Mouse (Mus musculus): ENCODE results near the gene B3gat3.
"Not testable (repeated sequence)": the region's sequence is repeated elsewhere in the genome, so short reads cannot be mapped to it uniquely, and the experiment has no call there.

B3gat3 gene

DNA sequence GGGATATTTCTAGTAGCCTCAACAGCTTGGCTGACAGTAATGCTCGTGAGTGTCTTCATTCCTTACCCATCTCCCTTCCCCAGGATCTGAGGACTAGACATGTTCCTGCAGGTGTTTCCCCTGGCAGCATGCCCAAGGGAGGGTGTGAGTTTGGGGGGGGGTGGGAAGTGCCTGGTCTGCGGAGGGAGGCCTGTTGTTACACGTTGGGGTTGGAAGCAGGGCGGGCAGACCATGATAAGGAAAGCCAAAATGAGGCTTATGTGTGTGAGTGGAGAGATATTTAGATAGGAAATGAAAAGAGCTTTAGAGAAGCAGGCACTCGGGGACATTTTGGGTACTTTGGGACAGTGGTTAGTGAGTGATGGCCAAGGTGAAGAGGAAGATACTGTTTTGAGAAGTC, 23.9 kb downstream of the B3gat3 start:
- peak; percentile 63 for DNase-seq

DNA sequence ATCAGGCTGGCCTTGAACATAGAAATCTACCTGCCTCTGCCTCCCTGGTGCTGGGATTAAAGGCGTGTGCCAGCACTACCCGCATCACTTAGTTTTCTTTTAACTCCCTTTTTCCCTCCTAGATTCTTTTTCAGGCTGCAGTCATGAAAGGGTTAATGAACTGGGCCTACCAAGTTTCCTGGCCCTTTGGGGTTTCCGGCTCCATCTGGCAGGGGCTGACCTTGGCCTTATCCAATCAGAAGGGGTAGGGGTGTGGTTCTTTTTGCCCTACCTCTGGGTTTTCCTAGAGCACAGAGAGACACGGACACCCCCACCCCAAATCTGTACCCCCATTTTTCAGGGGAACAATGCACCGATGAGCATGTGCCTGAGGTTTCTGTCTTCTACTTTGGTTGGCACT, 24.6 kb downstream of the B3gat3 start:
- DNase-seq: peak; percentile 93

DNA sequence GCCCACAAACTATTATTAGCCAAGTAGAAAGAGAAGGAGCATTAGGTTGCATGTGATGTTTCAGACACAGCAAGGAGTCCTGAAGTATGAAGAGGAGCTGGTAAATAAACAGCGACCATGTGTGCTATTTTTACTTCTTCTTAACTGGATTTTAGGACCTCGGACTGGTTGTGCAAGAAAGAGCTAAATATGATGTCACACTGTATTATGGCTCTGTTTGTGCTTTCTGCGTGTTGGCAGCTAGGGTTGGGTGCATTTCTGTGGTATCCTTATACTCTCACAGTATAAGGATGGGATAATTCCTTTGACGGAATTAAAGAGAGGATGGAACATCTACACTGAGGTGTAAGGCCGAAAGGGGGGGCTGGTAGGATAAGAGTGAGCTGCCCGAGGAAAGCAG, 25.1 kb downstream of the B3gat3 start:
- no peak for DNase-seq

DNA sequence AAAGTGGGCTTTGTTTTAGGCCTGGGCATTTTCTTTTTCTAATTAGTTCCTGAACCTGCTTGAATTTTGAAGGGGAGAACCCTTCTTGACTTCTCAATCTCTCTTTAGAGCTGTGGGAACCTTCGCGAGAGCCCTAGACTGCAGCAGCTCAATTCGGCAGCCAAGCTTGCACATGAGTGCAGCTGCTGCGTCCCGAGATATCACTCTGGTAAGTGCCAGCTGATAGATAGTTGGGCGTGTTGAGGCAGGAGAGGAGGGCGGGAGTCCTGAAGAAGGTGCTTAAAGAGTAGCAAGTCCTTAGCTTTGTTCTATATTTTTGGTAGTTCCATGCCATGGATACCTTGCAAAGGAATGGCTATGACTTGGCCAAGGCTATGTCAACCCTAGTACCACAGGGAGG, 26.8 kb downstream of the B3gat3 start:
- no peak for DNase-seq

DNA sequence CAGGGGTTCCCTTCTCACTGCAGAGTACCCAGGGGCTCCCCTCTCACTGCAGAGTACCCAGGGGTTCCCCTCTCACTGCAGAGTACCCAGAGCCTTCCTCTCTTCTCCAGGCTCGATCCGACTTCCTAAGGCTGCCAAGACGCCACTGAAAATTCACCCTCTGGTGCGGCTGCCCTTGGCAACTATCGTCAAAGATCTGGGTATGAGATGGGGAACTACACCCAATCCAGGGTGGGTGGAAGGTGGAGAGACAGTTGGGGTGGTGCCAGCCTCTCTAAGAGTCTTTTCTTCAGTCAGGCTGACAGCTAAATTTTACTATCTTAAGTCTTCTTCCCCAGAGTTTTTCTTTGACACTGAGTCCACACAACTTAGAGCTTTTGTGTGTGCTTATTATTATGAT, 30.0 kb downstream of the B3gat3 start:
- DNase-seq: no peak

DNA sequence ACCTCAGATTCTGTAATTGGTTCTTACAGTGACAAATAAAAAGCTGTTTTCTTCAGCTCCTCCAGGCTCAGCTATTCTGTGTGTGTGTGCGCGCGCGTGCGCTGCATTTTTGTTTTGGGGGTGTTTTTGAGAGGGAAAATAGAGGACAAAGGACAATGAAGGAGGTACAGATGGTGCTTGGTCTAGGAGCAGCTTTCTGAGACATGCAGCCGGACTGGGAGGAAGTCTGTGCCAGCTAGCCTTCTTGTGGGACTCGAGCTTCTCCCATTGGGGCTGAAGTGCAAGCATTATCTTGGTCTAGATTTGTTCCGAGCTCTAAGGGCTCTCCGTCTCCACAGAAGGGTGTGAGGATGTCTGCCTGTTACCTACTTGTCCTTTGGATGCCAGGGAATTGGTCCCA, 32.1 kb downstream of the B3gat3 start:
- no peak for DNase-seq

DNA sequence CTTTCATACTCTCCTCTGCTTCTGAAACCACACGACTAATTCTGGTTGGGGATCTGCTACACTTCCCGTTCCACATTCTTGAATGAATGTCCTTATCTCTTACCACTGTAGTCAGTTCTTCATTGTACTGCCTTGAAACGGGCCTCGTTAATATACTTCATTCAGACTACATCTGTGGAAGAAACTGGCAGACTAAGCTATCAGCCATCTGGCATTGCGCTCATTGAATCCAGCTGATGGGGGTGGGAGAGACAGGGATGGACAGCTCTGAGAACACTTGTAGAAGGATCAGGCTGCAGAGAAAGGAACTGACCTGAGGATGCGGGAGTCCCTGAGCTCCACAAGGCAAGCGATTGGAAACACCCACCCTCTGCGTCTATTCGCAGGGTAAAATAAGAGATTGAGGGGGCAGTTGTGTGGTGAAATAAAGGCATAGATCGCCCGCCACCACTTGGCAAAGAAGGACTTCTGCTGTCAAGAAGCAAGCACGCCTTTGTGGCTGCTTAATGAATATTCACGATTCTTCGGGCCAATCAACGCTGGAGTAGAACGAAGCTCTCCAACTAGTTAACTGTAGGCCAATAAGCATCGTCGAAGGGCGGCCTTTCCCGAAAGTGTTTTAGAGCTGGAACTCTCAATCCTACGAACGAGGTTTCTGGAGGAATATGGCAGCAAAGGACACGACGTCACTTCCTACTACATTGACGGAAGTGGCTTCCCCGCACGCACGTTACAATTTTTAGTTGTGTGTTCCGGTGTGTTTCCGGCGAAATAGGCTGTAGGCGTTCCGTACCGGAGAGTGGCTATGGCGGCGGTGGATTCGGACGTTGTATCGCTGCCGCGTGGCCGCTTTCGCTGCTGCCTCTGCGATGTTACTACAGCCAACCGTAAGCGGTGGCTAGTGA, 33.2 kb downstream of the B3gat3 start, which contains the start of gene Tut1:
Tut1 (plus strand) TSS at position 713 of the 905 bp plus-strand sequence.
- peak; percentile 92 for DNase-seq

DNA sequence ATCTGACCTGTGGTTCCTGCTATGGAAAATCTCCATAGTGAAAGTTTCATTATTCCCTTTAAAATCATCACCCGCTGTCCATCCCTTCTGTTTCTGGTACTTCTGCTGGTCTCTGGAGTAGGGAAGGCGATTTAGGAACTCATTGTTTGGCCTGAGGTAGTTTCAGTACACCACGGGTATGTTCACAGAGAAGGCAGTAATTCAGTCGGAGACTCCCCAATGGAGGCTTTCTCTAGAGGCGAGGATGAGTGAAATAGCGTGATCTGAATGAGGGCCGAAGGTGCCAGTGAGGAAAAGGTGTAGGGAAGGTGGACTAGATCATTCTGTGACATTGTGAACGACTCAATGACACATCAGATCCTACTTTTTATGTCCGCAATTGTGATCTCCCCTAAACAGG, 34.0 kb downstream of the B3gat3 start:
- no peak for DNase-seq

DNA sequence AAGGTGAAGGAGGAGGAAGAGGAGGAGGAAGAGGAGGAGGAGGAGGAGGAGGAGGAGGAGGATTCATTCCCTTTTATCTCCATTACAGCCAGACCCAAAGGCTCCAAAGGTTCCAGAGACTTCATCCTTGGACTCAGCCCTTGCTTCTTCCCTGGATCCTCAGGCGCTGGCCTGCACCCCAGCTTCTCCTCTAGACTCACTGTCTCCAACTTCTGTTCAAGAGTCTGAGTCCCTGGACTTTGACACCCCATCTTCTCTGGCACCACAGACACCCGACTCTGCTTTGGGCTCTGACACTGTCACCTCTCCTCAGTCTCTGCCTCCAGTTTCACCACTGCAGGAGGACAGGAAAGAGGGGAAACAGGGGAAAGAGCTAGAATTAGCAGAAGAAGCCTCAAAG, 42.1 kb downstream of the B3gat3 start:
- no peak for DNase-seq

DNA sequence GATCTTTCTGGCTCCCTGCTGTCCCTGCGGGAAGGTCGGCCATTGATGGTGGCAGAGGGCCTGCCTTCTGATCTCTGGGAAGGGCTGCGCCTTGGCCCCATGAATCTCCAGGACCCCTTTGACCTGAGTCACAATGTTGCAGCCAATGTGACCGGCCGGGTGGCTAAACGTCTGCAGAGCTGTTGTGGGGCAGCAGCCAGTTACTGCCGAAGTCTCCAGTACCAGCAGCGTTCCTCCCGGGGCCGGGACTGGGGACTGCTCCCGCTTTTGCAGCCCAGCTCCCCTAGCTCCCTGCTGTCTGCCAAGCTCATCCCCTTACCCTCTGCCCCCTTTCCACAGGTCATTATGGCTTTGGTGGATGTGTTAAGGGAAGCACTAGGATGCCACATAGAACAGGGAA, 44.9 kb downstream of the B3gat3 start:
- DNase-seq: peak; percentile 25

DNA sequence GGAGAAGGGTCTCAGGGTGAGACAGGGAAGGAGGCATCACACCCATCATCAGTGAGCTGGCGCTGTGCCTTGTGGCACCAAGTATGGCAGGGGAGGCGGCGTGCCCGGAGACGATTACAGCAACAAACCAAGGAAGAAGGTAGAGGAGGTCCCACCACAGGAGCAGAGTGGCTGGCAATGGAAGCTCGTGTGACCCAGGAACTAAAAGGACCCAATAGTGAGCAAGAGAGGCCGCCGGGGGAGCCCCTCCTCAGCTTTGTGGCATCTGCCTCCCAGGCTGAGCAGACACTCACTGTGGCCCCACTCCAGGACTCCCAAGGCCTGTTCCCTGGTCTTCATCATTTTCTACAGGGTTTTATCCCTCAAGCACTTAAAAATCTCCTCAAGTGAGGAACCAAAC, 45.6 kb downstream of the B3gat3 start:
- peak; percentile 50 for DNase-seq

DNA sequence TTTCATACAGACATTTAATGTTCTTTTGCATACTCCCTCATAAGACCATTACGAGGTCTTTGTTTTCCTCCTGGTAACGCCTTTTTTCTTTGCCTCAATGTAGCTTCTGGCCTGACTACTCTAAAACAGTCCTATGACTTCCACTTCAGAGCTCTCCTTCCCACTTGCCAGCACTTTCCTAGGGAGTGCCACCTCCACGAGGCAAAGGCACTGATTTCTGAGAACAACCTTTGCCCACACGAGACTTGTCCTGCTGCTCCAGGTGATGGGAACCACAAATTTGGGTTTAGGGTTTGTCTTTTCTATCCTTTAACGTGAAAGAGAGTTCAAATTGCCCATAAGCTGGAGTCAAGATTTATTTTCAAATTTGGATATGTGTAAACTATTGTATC, 46.0 kb downstream of the B3gat3 start:
- DNase-seq: no peak

DNA sequence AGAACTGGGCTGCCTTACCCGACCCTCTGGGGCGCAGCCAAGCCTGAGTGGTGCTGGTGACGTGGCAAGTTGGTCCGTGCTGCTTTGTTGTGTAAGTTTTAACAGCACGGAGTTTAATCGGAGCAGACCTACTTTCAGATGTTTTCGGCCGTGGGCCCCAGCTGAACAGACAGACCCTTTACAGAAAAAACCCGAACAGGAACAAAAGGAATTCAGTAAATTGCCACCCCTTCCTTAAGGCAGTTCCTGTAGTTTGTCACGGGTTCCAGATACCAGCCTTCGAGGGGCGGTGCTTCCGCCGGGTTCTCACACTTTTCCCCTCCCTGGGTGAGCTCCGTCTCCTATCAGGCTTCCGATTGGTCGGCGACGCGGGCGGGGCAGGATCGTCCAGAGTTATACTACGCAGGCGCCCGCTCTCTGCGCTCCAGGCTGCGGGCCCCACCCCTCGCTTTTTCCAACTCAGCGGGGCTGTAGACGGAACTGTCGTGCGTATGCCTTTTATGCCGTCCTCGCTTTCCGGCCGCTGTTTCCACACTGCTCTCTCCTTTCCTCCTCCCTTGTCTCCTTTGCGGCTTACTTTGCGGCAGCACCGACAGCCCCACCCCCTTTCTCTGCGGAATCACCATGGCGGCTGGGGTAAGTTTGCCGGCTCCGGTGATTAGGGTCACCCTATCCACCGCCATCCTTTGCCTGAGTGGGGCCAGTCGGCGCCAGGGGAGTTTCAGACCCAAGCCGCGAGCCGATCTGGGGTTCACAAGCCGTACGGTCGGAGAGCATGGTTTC, 46.6 kb downstream of the B3gat3 start, which contains the start of gene Eef1g:
Eef1g (plus strand) TSS at position 452 of the 783 bp plus-strand sequence.
- peak; percentile 99 for DNase-seq

DNA sequence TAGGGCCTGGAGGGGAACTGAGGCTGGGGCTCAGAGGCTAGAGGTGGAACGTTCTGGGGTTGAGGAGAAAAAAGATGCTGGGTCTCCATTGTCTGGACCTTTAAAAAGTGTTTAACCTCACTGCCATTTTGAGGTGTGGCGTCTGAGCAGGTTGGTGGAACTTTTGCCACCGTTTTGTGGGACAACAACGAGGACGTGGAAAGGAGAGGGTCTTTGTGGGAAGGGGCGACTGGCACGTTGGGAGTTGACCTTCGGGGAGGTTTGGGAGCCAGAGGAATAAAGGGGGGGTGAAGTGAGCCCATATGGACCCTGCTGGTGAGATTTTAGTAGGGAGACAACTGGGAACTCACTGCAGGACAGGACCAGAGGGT, 47.2 kb downstream of the B3gat3 start:
- no peak for DNase-seq

DNA sequence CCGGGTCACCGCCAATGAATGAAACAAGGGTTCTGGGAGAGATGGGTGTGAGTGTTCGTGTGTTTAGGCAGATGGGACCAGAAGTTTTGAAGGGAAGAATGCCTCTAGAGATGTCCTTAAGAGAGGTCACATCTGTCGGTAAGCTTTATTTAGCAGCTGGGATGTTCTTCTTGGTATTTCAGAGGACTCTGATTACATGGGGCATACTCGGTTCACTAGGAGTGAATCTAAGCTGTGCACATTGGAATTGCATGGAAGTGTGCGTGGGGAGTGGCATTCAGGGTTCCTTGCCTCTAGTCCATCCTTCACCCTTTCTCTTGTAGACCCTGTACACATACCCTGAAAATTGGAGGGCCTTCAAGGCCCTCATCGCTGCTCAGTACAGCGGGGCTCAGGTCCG, 47.7 kb downstream of the B3gat3 start:
- no peak for DNase-seq

DNA sequence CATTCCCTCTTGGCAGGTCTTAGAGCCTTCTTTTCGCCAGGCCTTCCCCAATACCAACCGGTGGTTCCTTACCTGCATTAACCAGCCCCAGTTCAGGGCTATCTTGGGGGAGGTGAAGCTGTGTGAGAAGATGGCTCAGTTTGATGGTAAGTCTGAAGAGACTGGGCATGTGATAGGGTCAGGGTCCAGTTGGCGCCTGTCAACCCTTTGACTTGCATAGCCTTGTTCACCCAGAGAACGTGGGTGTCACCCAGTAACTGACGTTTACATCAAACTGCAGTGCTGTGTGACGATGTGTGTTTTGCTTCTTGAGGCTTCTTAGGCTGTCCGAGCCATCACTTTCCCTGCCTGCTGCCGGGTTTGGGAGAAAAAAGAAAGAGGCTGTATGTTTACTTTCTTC, 52.3 kb downstream of the B3gat3 start:
- not testable (repeated sequence) for DNase-seq

DNA sequence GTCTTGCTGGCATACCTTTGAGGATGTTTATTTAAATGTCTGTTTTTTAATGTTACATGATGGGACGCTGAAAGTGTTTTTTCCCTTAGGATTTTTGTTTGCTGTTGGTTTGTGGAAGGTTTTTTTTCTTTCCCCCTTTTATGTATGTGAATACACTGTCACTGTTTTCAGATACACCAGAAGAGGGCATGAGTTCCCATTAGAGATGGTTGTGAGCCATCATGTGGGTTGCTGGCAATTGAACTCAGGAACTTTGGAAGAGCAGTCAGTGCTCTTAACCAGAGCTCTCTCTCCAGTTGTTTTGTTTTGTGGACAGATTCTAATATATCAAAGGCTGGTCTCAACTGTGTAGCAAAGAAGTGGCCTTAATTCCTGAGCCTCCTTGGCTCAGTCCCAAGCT, 54.5 kb downstream of the B3gat3 start:
- DNase-seq: no peak

DNA sequence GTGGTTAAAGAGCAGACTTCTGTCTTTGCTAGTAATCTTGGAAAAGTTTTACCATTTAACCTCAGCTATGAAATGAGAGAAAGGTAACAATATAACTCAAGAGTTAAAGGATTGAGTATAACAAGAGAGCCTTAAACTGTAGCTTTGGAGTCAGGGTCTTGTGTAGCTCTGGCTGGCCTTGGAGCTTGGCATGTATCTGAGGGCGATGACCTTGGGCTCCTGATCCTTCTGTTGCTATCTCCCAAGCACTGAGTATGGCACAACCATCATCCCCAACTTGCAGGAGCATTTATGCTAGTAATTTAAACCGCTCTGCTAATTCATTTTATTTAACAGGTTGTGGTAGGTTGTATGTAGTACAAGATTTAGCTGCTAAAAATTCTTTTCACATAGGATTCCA, 55.3 kb downstream of the B3gat3 start:
- no peak for DNase-seq

DNA sequence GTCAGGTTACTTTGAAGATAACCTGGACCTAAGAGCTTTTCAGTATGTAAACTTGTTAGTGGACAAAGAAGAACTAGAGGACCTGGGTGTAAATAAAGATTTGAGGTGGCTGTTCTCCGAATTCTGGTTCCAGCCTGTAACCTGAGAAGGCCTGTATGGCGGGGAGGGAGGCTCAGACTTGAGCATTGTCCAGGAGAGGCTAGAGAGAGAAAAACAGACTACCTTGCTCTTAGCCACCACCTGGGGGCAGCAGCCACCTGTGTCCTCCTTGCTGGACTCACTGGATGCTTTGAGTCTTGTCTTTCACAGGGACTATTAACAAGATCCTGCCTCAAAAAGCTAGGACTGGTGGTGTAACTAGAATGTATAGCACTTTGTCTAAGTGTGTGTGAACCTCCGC, 56.4 kb downstream of the B3gat3 start:
- DNase-seq: peak; percentile 66
